Mouse (Mus musculus): ENCODE data around the gene Nrxn1. TPM values are rescaled to one million over a fixed set of nuclear protein-coding genes. Genes with fewer than 3 reads are reported as not detected.
A peak's percentile ranks its signal among the peaks of the same experiment; 100 is the strongest.

Nrxn1 gene
- polyA plus RNA-seq, 1 experiment from 2014 or later = 13.7 TPM

GRCm38 (mm10) chr17:90583196-90583595, 509.7 kb downstream of the Nrxn1 start:
- Histone ChIP-seq H3K9me3 (ENCODE audit: control insufficient read depth, low read length) (no peaks in the 10 kb centered on the region), H3K4me3 (ENCODE audit: low read depth, low read length) (no peak overlapping the region), H3K27me3 (ENCODE audit: control insufficient read depth, insufficient read depth, low read length) (no peaks in the 10 kb centered on the region), H3K4me1 (replicated peaks; ENCODE audit: control insufficient read depth, insufficient read depth, low read length) (no peaks in the 10 kb centered on the region), H3K36me3 (ENCODE audit: control insufficient read depth, insufficient read depth, low read length) (no peaks in the 10 kb centered on the region), H3K4me2 (ENCODE audit: low read depth, low read length, severe bottlenecking) (no peak overlapping the region), H3K9ac (ENCODE audit: low read length) (no peak overlapping the region), H3K27ac (ENCODE audit: low read depth, low read length) (no peak overlapping the region)
- no peak for ATAC-seq (replicated peaks; ENCODE audit: low FRiP score)
- WGBS = 71% methylated on average over 3 of the region's 3 CpGs
- DNase-seq (ENCODE audit: low spot score) = no peak

GRCm38 (mm10) chr17:90569877-90570276, 523.0 kb downstream of the Nrxn1 start:
- no peaks in the 10 kb centered on the region for H3K9me3 ChIP-seq (ENCODE audit: control insufficient read depth, low read length)
- H3K9ac ChIP-seq (ENCODE audit: low read length) = no peak overlapping the region
- no peaks in the 10 kb centered on the region for H3K4me1 ChIP-seq (replicated peaks; ENCODE audit: control insufficient read depth, insufficient read depth, low read length)
- WGBS = 83% methylated on average over 2 of the region's 2 CpGs
- ATAC-seq (replicated peaks; ENCODE audit: low FRiP score) (no peak), DNase-seq (ENCODE audit: low spot score) (no peak)
- no peaks in the 10 kb centered on the region for H3K36me3 ChIP-seq (ENCODE audit: control insufficient read depth, insufficient read depth, low read length)
- H3K27ac ChIP-seq (ENCODE audit: low read depth, low read length) = no peak overlapping the region
- H3K27me3 ChIP-seq (ENCODE audit: control insufficient read depth, insufficient read depth, low read length) = no peaks in the 10 kb centered on the region
- no peak overlapping the region for H3K4me3 ChIP-seq (ENCODE audit: low read depth, low read length)
- no peak overlapping the region for H3K4me2 ChIP-seq (ENCODE audit: low read depth, low read length, severe bottlenecking)

- H3K27ac ChIP-seq (ENCODE audit: low read depth, low read length) = no peak overlapping the region
- ATAC-seq (replicated peaks; ENCODE audit: low FRiP score) = no peak
- no peaks in the 10 kb centered on the region for H3K36me3 ChIP-seq (ENCODE audit: control insufficient read depth, insufficient read depth, low read length)
- no peak for DNase-seq (ENCODE audit: low spot score)
- H3K27me3 ChIP-seq (ENCODE audit: control insufficient read depth, insufficient read depth, low read length) = no peaks in the 10 kb centered on the region
- H3K9ac ChIP-seq (ENCODE audit: low read length) = no peak overlapping the region
- no peaks in the 10 kb centered on the region for H3K4me1 ChIP-seq (replicated peaks; ENCODE audit: control insufficient read depth, insufficient read depth, low read length)
- H3K4me3 ChIP-seq (ENCODE audit: low read depth, low read length) = no peak overlapping the region
- WGBS = 95% methylated on average over 2 of the region's 2 CpGs
- H3K9me3 ChIP-seq (ENCODE audit: control insufficient read depth, low read length) = no peaks in the 10 kb centered on the region
- H3K4me2 ChIP-seq (ENCODE audit: low read depth, low read length, severe bottlenecking) = no peak overlapping the region
Measured at GRCm38 (mm10) chr17:90565186-90565585, 527.7 kb downstream of the Nrxn1 start.

GRCm38 (mm10) chr17:90556376-90556775, 536.5 kb downstream of the Nrxn1 start:
- H3K27me3 ChIP-seq (ENCODE audit: control insufficient read depth, insufficient read depth, low read length) = no peaks in the 10 kb centered on the region
- no peak overlapping the region for H3K4me3 ChIP-seq (ENCODE audit: low read depth, low read length)
- no peaks in the 10 kb centered on the region for H3K36me3 ChIP-seq (ENCODE audit: control insufficient read depth, insufficient read depth, low read length)
- H3K9ac ChIP-seq (ENCODE audit: low read length) = no peak overlapping the region
- no peaks in the 10 kb centered on the region for H3K9me3 ChIP-seq (ENCODE audit: control insufficient read depth, low read length)
- no peak for ATAC-seq (replicated peaks; ENCODE audit: low FRiP score)
- DNase-seq (ENCODE audit: low spot score) = no peak
- no peak overlapping the region for H3K4me2 ChIP-seq (ENCODE audit: low read depth, low read length, severe bottlenecking)
- H3K27ac ChIP-seq (ENCODE audit: low read depth, low read length) = no peak overlapping the region
- H3K4me1 ChIP-seq (replicated peaks; ENCODE audit: control insufficient read depth, insufficient read depth, low read length) = no peaks in the 10 kb centered on the region

- Histone ChIP-seq H3K4me3 (ENCODE audit: low read depth, low read length) (no peak overlapping the region), H3K4me1 (replicated peaks; ENCODE audit: control insufficient read depth, insufficient read depth, low read length) (no peaks in the 10 kb centered on the region), H3K9ac (ENCODE audit: low read length) (no peak overlapping the region), H3K27ac (ENCODE audit: low read depth, low read length) (no peak overlapping the region), H3K27me3 (ENCODE audit: control insufficient read depth, insufficient read depth, low read length) (no peaks in the 10 kb centered on the region), H3K36me3 (ENCODE audit: control insufficient read depth, insufficient read depth, low read length) (no peaks in the 10 kb centered on the region), H3K9me3 (ENCODE audit: control insufficient read depth, low read length) (no peaks in the 10 kb centered on the region), H3K4me2 (ENCODE audit: low read depth, low read length, severe bottlenecking) (no peak overlapping the region)
- no peak for ATAC-seq (replicated peaks; ENCODE audit: low FRiP score)
- WGBS = 86% methylated on average over 4 of the region's 4 CpGs
- DNase-seq (ENCODE audit: low spot score) = no peak
Measured at GRCm38 (mm10) chr17:90550415-90550814, 542.5 kb downstream of the Nrxn1 start.

GRCm38 (mm10) chr17:90546806-90547205, 546.1 kb downstream of the Nrxn1 start:
- no peak for DNase-seq (ENCODE audit: low spot score)

GRCm38 (mm10) chr17:90544639-90545259, 548.1 kb downstream of the Nrxn1 start:
- H3K27me3 ChIP-seq (ENCODE audit: control insufficient read depth, insufficient read depth, low read length) = no peaks in the 10 kb centered on the region
- no peak for DNase-seq (ENCODE audit: low spot score)
- ATAC-seq (replicated peaks; ENCODE audit: low FRiP score) = peak; percentile 64
- H3K9me3 ChIP-seq (ENCODE audit: control insufficient read depth, low read length) = no peaks in the 10 kb centered on the region
- H3K27ac ChIP-seq (ENCODE audit: low read depth, low read length) = no peak overlapping the region
- H3K4me2 ChIP-seq (ENCODE audit: low read depth, low read length, severe bottlenecking) = no peak overlapping the region
- WGBS = 45% methylated on average over 8 of the region's 8 CpGs
- H3K9ac ChIP-seq (ENCODE audit: low read length) = no peak overlapping the region
- no peak overlapping the region for H3K4me3 ChIP-seq (ENCODE audit: low read depth, low read length)
- no peaks in the 10 kb centered on the region for H3K36me3 ChIP-seq (ENCODE audit: control insufficient read depth, insufficient read depth, low read length)
- 0 out of 2 replicates have a peak, but pooled peaks cover 4% of the 10 kb centered on the region for H3K4me1 ChIP-seq (replicated peaks; ENCODE audit: control insufficient read depth, insufficient read depth, low read length)

More at GRCm38 (mm10) chr17:90546806-90547205, 546.1 kb downstream of the Nrxn1 start:
- Histone ChIP-seq H3K36me3 (ENCODE audit: control insufficient read depth, insufficient read depth, low read length) (no peaks in the 10 kb centered on the region), H3K9ac (ENCODE audit: low read length) (no peak overlapping the region), H3K4me1 (replicated peaks; ENCODE audit: control insufficient read depth, insufficient read depth, low read length) (0 out of 2 replicates have a peak, but pooled peaks cover 4% of the 10 kb centered on the region), H3K27ac (ENCODE audit: low read depth, low read length) (no peak overlapping the region), H3K4me3 (ENCODE audit: low read depth, low read length) (no peak overlapping the region), H3K27me3 (ENCODE audit: control insufficient read depth, insufficient read depth, low read length) (no peaks in the 10 kb centered on the region), H3K4me2 (ENCODE audit: low read depth, low read length, severe bottlenecking) (no peak overlapping the region), H3K9me3 (ENCODE audit: control insufficient read depth, low read length) (no peaks in the 10 kb centered on the region)
- WGBS = 47% methylated on average over 4 of the region's 4 CpGs
- ATAC-seq (replicated peaks; ENCODE audit: low FRiP score) = no peak

GRCm38 (mm10) chr17:90543986-90544638, 548.8 kb downstream of the Nrxn1 start:
- no peak for DNase-seq (ENCODE audit: low spot score)
- no peak overlapping the region for H3K9ac ChIP-seq (ENCODE audit: low read length)
- no peaks in the 10 kb centered on the region for H3K36me3 ChIP-seq (ENCODE audit: control insufficient read depth, insufficient read depth, low read length)
- ATAC-seq (replicated peaks; ENCODE audit: low FRiP score) = peak; percentile 65
- no peak overlapping the region for H3K4me2 ChIP-seq (ENCODE audit: low read depth, low read length, severe bottlenecking)
- H3K27ac ChIP-seq (ENCODE audit: low read depth, low read length) = no peak overlapping the region; the same call in 1 of the 2 replicates
- 26% methylated on average over 4 of the region's 4 CpGs for WGBS
- H3K9me3 ChIP-seq (ENCODE audit: control insufficient read depth, low read length) = no peaks in the 10 kb centered on the region
- H3K27me3 ChIP-seq (ENCODE audit: control insufficient read depth, insufficient read depth, low read length) = no peaks in the 10 kb centered on the region
- H3K4me1 ChIP-seq (replicated peaks; ENCODE audit: control insufficient read depth, insufficient read depth, low read length) = 0 out of 2 replicates have a peak, but pooled peaks cover 4% of the 10 kb centered on the region
- H3K4me3 ChIP-seq (ENCODE audit: low read depth, low read length) = no peak overlapping the region

- Histone ChIP-seq H3K4me2 (ENCODE audit: low read depth, low read length, severe bottlenecking) (no peak overlapping the region), H3K9me3 (ENCODE audit: control insufficient read depth, low read length) (no peaks in the 10 kb centered on the region), H3K4me3 (ENCODE audit: low read depth, low read length) (no peak overlapping the region), H3K36me3 (ENCODE audit: control insufficient read depth, insufficient read depth, low read length) (no peaks in the 10 kb centered on the region), H3K9ac (ENCODE audit: low read length) (no peak overlapping the region), H3K4me1 (replicated peaks; ENCODE audit: control insufficient read depth, insufficient read depth, low read length) (no peaks in the 10 kb centered on the region), H3K27ac (ENCODE audit: low read depth, low read length) (no peak overlapping the region), H3K27me3 (ENCODE audit: control insufficient read depth, insufficient read depth, low read length) (no peaks in the 10 kb centered on the region)
- ATAC-seq (replicated peaks; ENCODE audit: low FRiP score) (no peak), DNase-seq (ENCODE audit: low spot score) (no peak)
- 95% methylated on average over 2 of the region's 2 CpGs for WGBS
Measured at GRCm38 (mm10) chr17:90531443-90531842, 561.4 kb downstream of the Nrxn1 start.

Data from forebrain, embryonic 11.5 days (tissue).